Mouse (Mus musculus): ENCODE measurements at regions not wholly inside any gene's neighbourhood (a gene's known extent, or its start where the extent isn't known, plus 50 kb on each side); places are given as distances from the start of the nearest gene placed in this dataset.
A peak's percentile ranks its signal among the peaks of the same experiment; 100 is the strongest.

GRCm38 (mm10) chr11:41090391-41090900 lies 335.3 kb upstream of the Ccng1 start:
- DNase-seq = peak; percentile 3

GRCm38 (mm10) chr11:41063570-41063969 lies 308.5 kb upstream of the Ccng1 start:
- no peak for DNase-seq

GRCm38 (mm10) chr11:41057796-41058195 lies 302.7 kb upstream of the Ccng1 start:
- peak; percentile 10 for DNase-seq

- DNase-seq = no peak
Observed at GRCm38 (mm10) chr11:41030018-41030417, 274.9 kb upstream of the Ccng1 start.

- DNase-seq = no peak
Observed at GRCm38 (mm10) chr11:41010096-41010495, 255.0 kb upstream of the Ccng1 start.

GRCm38 (mm10) chr11:40972806-40973205 lies 217.7 kb upstream of the Ccng1 start:
- no peak for DNase-seq

GRCm38 (mm10) chr11:40927168-40927567 lies 172.1 kb upstream of the Ccng1 start:
- peak; percentile 14 for DNase-seq

- no peak for DNase-seq
Observed at GRCm38 (mm10) chr11:40891485-40891884, 136.4 kb upstream of the Ccng1 start.

- DNase-seq = no peak
Observed at GRCm38 (mm10) chr11:40884509-40884908, 129.4 kb upstream of the Ccng1 start.

- DNase-seq = no peak
Observed at GRCm38 (mm10) chr11:40879589-40879988, 124.5 kb upstream of the Ccng1 start.

- no peak for DNase-seq
Observed at GRCm38 (mm10) chr11:40873002-40873401, 117.9 kb upstream of the Ccng1 start.

- DNase-seq = no peak
Observed at GRCm38 (mm10) chr11:40865694-40866093, 110.6 kb upstream of the Ccng1 start.

GRCm38 (mm10) chr11:40851361-40851760 lies 96.2 kb upstream of the Ccng1 start:
- no peak for DNase-seq

- DNase-seq = no peak
Observed at GRCm38 (mm10) chr11:40850652-40851092, 95.6 kb upstream of the Ccng1 start.

GRCm38 (mm10) chr11:40846586-40846985 lies 91.5 kb upstream of the Ccng1 start:
- no peak for DNase-seq

GRCm38 (mm10) chr11:40835393-40835792 lies 80.3 kb upstream of the Ccng1 start:
- DNase-seq = no peak

All from adrenal gland, adult 8-10 months (tissue).